Mouse (Mus musculus) heart, postnatal 0 days (tissue): ENCODE data around the gene Ankrd65. TPM values are rescaled to one million over a fixed set of nuclear protein-coding genes. Genes with fewer than 3 reads are reported as not detected.
A peak's percentile ranks its signal among the peaks of the same experiment; 100 is the strongest.

Experiments
- ATAC-seq: fragments of 200-750 bp; cut with Nextera tagmentation; 2 replicates; pipeline ENCODE4 v1.8.0; 2017; ENCODE audit warnings: low read depth, moderate number of reproducible peaks, moderate library complexity; ENCODE audit not compliant: insufficient read depth
- DNase-seq: peaks from one replicate; pipeline ENCODE4 v3.0.0-alpha.2; 2016; ENCODE audit warnings: low spot score
- H3K27ac ChIP-seq: fragments of 300-500 bp; sonication (generic); 2 replicates; pipeline ENCODE4 v1.5.1; 2014; ENCODE audit warnings: low read depth, mild to moderate bottlenecking
- H3K27me3 ChIP-seq: fragments of 300-500 bp; sonication (generic); 2 replicates; pipeline ENCODE4 v1.6.1; 2014; ENCODE audit warnings: low read length, mixed read lengths; ENCODE audit not compliant: control insufficient read depth, insufficient read depth
- H3K36me3 ChIP-seq: fragments of 300-500 bp; sonication (generic); replicated peaks from 2 replicates; pipeline ENCODE4 v1.6.1; 2014; ENCODE audit warnings: low read length, mixed read lengths; ENCODE audit not compliant: control insufficient read depth, insufficient read depth
- H3K4me1 ChIP-seq: fragments of 300-500 bp; sonication (generic); 2 replicates; pipeline ENCODE4 v1.6.1; 2014; ENCODE audit warnings: antibody characterized with exemption; ENCODE audit not compliant: control insufficient read depth, insufficient read depth
- H3K4me2 ChIP-seq: fragments of 300-500 bp; sonication (generic); 2 replicates; pipeline ENCODE4 v1.6.1; 2014; ENCODE audit warnings: low read depth, mild to moderate bottlenecking, low read length, moderate library complexity
- H3K4me3 ChIP-seq: fragments of 300-500 bp; sonication (generic); 2 replicates; pipeline ENCODE4 v1.5.1; 2014; ENCODE audit warnings: low read depth, low read length
- H3K9ac ChIP-seq: fragments of 300-500 bp; sonication (generic); replicated peaks from 2 replicates; pipeline ENCODE4 v1.6.1; 2014; ENCODE audit warnings: low read depth, low read length, mixed read lengths
- H3K9me3 ChIP-seq: fragments of 300-500 bp; sonication (generic); replicated peaks from 2 replicates; pipeline ENCODE4 v1.6.1; 2016; ENCODE audit warnings: low read length; ENCODE audit not compliant: control insufficient read depth
- CTCF ChIP-seq: IDR thresholded peaks from 2 replicates; pipeline ENCODE4 v1.5.1; 2016; ENCODE audit warnings: antibody characterized with exemption, control low read depth, low read depth
- EP300 ChIP-seq: IDR thresholded peaks from 2 replicates; pipeline ENCODE4 v1.6.1; 2016; ENCODE audit warnings: antibody characterized with exemption, low read depth
- WGBS: fragments of 180-500 bp; shearing (Covaris S2); extraction: QIAGEN DNeasy Blood & Tissue Kit; methylation state at CpG from one replicate; pipeline ENCODE4 v1.1.7; 2014; 5-methylcytosine and 5-hydroxymethylcytosine counted together
- polyA plus RNA-seq: library from polyadenylated mRNA; unstranded; fragments of >200 nt; fragmentation: Nextera tagmentation; extraction: Ambion mirVana; gene quantifications from 2 replicates; pipeline ENCODE4 v1.2.1, GENCODE M21; 2015
- total RNA-seq: library from RNA; depleted of rRNA; stranded (reverse); fragments of >200 nt; gene quantifications from 2 replicates; pipeline ENCODE4 v1.2.3, GENCODE M21; 2014; ENCODE audit warnings: low replicate concordance

Gene Ankrd65
- total and polyA plus RNA-seq, 2 experiments from 2014 or later: not detected

DNA sequence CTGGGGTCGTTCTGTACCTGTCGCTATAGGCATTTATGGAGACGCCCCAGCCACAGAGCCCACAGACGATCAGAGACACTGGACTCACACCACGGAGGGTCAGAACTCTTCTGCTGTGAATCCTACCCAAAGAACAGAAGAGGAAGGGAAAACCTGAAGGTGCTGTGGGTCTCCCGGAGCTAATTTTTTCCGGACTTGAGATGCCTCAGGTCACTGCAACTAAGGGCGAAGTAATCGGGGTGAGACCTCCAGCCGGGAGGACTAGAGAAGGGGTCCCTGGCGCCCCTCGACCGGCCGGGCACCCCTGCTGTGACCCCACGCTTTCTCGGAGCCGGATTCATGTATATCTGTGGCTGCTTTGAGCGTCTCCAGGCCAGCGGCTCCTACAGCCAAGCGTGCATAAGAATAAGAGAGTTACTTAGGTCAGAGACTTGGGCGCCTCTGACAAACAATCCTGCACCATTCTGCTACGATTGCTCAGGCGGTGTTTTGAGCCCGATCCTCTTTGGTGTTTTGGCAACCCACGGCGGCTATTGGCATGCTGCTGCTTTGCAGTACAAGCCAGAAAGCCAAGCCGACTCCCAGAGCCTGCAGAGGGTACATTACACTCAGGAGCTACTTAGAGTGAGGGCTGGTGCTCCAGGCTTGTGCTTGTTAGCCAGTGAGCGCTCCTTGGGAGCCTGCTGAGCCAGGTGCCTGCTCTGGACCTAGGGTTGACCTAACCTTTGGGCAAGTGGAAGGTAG, 28.7 kb upstream of the Ankrd65 start:
- Histone ChIP-seq H3K27ac (peak overlapping the region; percentile 59), H3K36me3 (peaks cover 12% of the 10 kb centered on the region), H3K4me3 (peak overlapping the region; percentile 66), H3K27me3 (no peaks in the 10 kb centered on the region), H3K9me3 (no peaks in the 10 kb centered on the region), H3K9ac (peak overlapping the region; percentile 65), H3K4me2 (peak overlapping the region; percentile 94), H3K4me1 (peaks cover 36% of the 10 kb centered on the region)
- 2% methylated on average over 28 of the region's 28 CpGs for WGBS
- ATAC-seq: no peak
- TF ChIP-seq CTCF: no peak
- no peak for TF ChIP-seq EP300
- DNase-seq: no peak

DNA sequence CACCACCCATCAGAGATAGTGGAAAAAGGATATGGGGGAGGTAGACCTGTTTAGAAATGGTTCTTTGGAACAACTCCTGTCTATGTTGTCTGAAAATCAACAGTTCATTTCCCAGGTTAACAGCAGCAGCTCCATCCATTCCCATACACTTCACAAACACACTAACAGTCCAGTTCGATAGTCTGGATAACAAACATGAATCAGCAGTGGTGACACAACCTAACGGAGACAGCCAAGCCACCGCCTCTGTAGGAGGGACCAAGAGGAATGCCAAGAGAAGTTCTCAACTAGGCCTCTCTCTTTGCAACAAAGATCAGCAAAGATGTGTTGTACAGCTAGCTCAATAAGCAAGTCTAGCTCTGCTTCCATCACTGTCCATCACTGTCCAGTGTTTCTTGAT, 27.9 kb upstream of the Ankrd65 start:
- no peak overlapping the region for H3K27ac ChIP-seq
- no peaks in the 10 kb centered on the region for H3K27me3 ChIP-seq
- WGBS: 72% methylated on average over 3 of the region's 3 CpGs
- TF ChIP-seq EP300 (no peak), CTCF (no peak)
- no peak overlapping the region for H3K4me2 ChIP-seq
- no peak overlapping the region for H3K9ac ChIP-seq
- H3K4me1 ChIP-seq: peaks cover 29% of the 10 kb centered on the region
- no peak for DNase-seq
- no peak overlapping the region for H3K4me3 ChIP-seq
- no peaks in the 10 kb centered on the region for H3K9me3 ChIP-seq
- ATAC-seq: no peak
- peaks cover 6% of the 10 kb centered on the region; the same call in 1 of the 2 replicates for H3K36me3 ChIP-seq

DNA sequence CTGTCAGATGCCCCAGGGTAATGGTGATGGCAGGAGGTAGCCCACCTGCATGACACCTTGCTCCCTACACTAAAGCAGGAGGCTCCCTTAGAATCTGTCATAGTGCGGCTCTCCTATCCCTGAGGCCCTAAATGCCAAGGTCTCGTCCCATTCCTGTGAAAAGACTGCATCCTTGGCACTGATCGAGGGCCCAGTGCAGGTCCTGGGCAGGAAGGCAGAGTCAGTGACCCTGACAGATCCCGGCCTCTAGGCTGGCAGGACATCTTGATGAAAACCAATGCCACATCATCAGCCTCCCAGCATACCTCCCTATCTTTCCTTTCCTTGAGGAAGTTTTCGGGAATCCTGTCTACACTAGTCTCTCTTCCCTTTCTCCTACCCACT, 20.8 kb upstream of the Ankrd65 start:
- H3K36me3 ChIP-seq: no peaks in the 10 kb centered on the region
- 65% methylated on average over 5 of the region's 5 CpGs for WGBS
- H3K4me3 ChIP-seq: peak overlapping the region; percentile 51; the same call in 1 of the 2 replicates
- DNase-seq: no peak
- H3K27ac ChIP-seq: no peak overlapping the region
- TF ChIP-seq CTCF: no peak
- no peak for TF ChIP-seq EP300
- H3K9ac ChIP-seq: peak overlapping the region; percentile 71; the same call in 1 of the 2 replicates
- H3K9me3 ChIP-seq: no peaks in the 10 kb centered on the region
- peaks cover 5% of the 10 kb centered on the region; the same call in 1 of the 2 replicates for H3K27me3 ChIP-seq
- peaks cover 4% of the 10 kb centered on the region; the same call in 1 of the 2 replicates for H3K4me1 ChIP-seq
- no peak for ATAC-seq
- peak overlapping the region; percentile 87; the same call in 1 of the 2 replicates for H3K4me2 ChIP-seq

DNA sequence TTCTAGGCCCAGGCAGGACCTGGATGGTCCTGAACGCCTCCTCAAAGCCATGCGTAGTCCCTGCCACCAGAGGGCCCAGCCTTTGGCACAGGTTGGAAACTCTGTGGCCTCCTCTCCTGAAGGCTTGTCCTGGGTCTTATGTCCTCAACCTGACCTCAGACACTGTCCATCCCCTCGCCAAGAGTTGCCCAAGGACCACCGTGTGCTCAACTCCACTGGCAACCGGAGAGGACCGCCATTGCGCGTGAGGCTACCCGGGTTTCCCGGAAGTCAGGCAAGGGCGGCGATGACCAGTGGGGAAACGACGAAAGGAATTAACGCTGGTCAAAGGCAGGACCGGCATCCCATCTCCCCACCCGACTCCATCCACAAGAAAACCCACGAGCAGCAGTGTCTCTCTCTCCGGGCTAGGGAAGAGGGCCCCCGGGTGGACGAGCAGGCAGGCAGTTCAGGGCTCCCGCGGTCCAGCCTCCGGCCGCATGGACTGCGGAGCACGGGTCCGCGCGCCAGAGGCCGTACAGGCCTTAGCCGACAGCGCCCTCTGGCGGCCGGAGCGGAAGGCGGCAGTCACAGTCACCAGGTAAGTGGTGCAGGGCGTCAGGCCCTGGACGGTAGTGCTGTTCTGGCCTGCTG, 20.2 kb upstream of the Ankrd65 start:
- peak overlapping the region; percentile 51 for H3K4me3 ChIP-seq
- peaks cover 9% of the 10 kb centered on the region for H3K4me1 ChIP-seq
- ATAC-seq (peak; percentile 90), DNase-seq (peak; percentile 81)
- TF ChIP-seq EP300 (no peak), CTCF (peak; percentile 98)
- H3K27me3 ChIP-seq: peaks cover 5% of the 10 kb centered on the region; the same call in 1 of the 2 replicates
- H3K4me2 ChIP-seq: peak overlapping the region; percentile 87
- peak overlapping the region; percentile 71 for H3K9ac ChIP-seq
- H3K9me3 ChIP-seq: no peaks in the 10 kb centered on the region
- no peaks in the 10 kb centered on the region for H3K36me3 ChIP-seq
- 2% methylated on average over 39 of the region's 39 CpGs for WGBS
- peak overlapping the region; percentile 77 for H3K27ac ChIP-seq

DNA sequence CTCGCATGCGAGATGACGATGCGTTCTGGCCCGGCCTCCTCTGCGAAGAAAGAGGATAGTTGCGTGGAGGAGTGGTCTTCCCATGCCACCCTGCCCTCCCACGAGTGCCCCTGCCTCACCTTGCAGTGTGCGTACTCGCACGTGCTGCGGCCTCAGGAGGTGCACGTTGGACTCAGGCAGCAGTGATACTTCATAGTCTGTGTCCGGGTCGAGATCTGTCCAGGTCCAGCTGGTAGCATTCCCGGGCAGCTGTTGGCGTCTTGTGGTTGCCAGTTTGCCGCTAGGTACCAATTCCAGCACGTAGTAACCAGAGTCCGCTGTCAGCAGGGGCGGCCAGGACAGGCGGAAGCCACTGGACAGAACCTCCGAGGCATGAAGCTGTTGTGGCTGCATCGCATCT, 19.6 kb upstream of the Ankrd65 start:
- no peak for DNase-seq
- H3K9ac ChIP-seq: peak overlapping the region; percentile 71; the same call in 1 of the 2 replicates
- no peak for ATAC-seq
- H3K36me3 ChIP-seq: no peaks in the 10 kb centered on the region
- H3K4me2 ChIP-seq: peak overlapping the region; percentile 87
- no peak overlapping the region for H3K27ac ChIP-seq
- H3K4me1 ChIP-seq: peaks cover 15% of the 10 kb centered on the region
- H3K9me3 ChIP-seq: no peaks in the 10 kb centered on the region
- H3K4me3 ChIP-seq: peak overlapping the region; percentile 51
- TF ChIP-seq CTCF (no peak), EP300 (no peak)
- H3K27me3 ChIP-seq: peaks cover 5% of the 10 kb centered on the region; the same call in 1 of the 2 replicates
- WGBS: 43% methylated on average over 24 of the region's 24 CpGs
